Mouse (Mus musculus): ENCODE measurements around the gene Tmem131l.

Gene Tmem131l

GRCm38 (mm10) chr3:83978497-83979410 lies 61.2 kb downstream of the Tmem131l start:
- in situ Hi-C loops (cut with MboI, MseI) = no loop called here

- in situ Hi-C loops (cut with MboI, MseI) = no loop called here
Measured at GRCm38 (mm10) chr3:83977817-83978216, 62.2 kb downstream of the Tmem131l start.

- in situ Hi-C loops (cut with MboI, MseI) = no loop called here
Measured at GRCm38 (mm10) chr3:83976161-83976560, 63.8 kb downstream of the Tmem131l start.

- in situ Hi-C loops (cut with MboI, MseI) = no loop called here
Measured at GRCm38 (mm10) chr3:83973339-83973738, 66.6 kb downstream of the Tmem131l start.

- in situ Hi-C loops (cut with MboI, MseI) = no loop called here
Measured at GRCm38 (mm10) chr3:83970629-83971028, 69.3 kb downstream of the Tmem131l start.

GRCm38 (mm10) chr3:83969081-83969480 lies 70.9 kb downstream of the Tmem131l start:
- in situ Hi-C loops (cut with MboI, MseI) = no loop called here

- in situ Hi-C loops (cut with MboI, MseI) = no loop called here
Measured at GRCm38 (mm10) chr3:83967791-83968190, 72.2 kb downstream of the Tmem131l start.

- in situ Hi-C loops (cut with MboI, MseI) = no loop called here
Measured at GRCm38 (mm10) chr3:83965333-83965732, 74.6 kb downstream of the Tmem131l start.

GRCm38 (mm10) chr3:83963705-83964104 lies 76.3 kb downstream of the Tmem131l start:
- in situ Hi-C loops (cut with MboI, MseI) = no loop called here

- in situ Hi-C loops (cut with MboI, MseI) = no loop called here
Measured at GRCm38 (mm10) chr3:83962571-83962970, 77.4 kb downstream of the Tmem131l start.

- in situ Hi-C loops (cut with MboI, MseI) = no loop called here
Measured at GRCm38 (mm10) chr3:83962076-83962475, 77.9 kb downstream of the Tmem131l start.

- in situ Hi-C loops (cut with MboI, MseI) = no loop called here
Measured at GRCm38 (mm10) chr3:83958951-83959681, 80.9 kb downstream of the Tmem131l start.

GRCm38 (mm10) chr3:83953879-83954278 lies 86.1 kb downstream of the Tmem131l start:
- in situ Hi-C loops (cut with MboI, MseI) = loop anchor here (5.0 kb wide), 1 partner anchor 168 kb away; no protein-coding TSS in a partner anchor

GRCm38 (mm10) chr3:83948801-83949200 lies 91.2 kb downstream of the Tmem131l start:
- in situ Hi-C loops (cut with MboI, MseI) = no loop called here

GRCm38 (mm10) chr3:83947476-83948245 lies 92.3 kb downstream of the Tmem131l start:
- in situ Hi-C loops (cut with MboI, MseI) = no loop called here

- in situ Hi-C loops (cut with MboI, MseI) = no loop called here
Measured at GRCm38 (mm10) chr3:83946848-83947247, 93.1 kb downstream of the Tmem131l start.

GRCm38 (mm10) chr3:83943691-83944090 lies 96.3 kb downstream of the Tmem131l start:
- in situ Hi-C loops (cut with MboI, MseI) = loop anchor here (5.0 kb wide), 1 partner anchor 369 kb away; no protein-coding TSS in a partner anchor

- in situ Hi-C loops (cut with MboI, MseI) = loop anchor here (5.0 kb wide), 1 partner anchor 369 kb away; no protein-coding TSS in a partner anchor
Measured at GRCm38 (mm10) chr3:83943212-83943611, 96.8 kb downstream of the Tmem131l start.

GRCm38 (mm10) chr3:83941921-83942320 lies 98.1 kb downstream of the Tmem131l start:
- in situ Hi-C loops (cut with MboI, MseI) = loop anchor here (5.0 kb wide), 1 partner anchor 370 kb away; no protein-coding TSS in a partner anchor

GRCm38 (mm10) chr3:83938871-83939270 lies 101.1 kb downstream of the Tmem131l start:
- in situ Hi-C loops (cut with MboI, MseI) = no loop called here

GRCm38 (mm10) chr3:83934514-83934913 lies 105.5 kb downstream of the Tmem131l start:
- in situ Hi-C loops (cut with MboI, MseI) = no loop called here
